Mouse (Mus musculus): ENCODE data around the gene Mctp1. TPM values are rescaled to one million over a fixed set of nuclear protein-coding genes. Genes with fewer than 3 reads are reported as not detected.
"Not testable (repeated sequence)": the region's sequence is repeated elsewhere in the genome, so short reads cannot be mapped to it uniquely, and the experiment has no call there.

Mctp1 gene
- polyA plus RNA-seq, 1 experiment from 2014 or later: 1.8 TPM

GRCm38 (mm10) chr13:76433438-76433837 lies 49.1 kb downstream of the Mctp1 start:
- Histone ChIP-seq H3K9ac (replicated peaks; ENCODE audit: low read depth, low read length) (no peak overlapping the region), H3K9me3 (ENCODE audit: control insufficient read depth, low read depth, low read length) (no peaks in the 10 kb centered on the region), H3K27me3 (ENCODE audit: control insufficient read depth, insufficient read depth, low read length) (no peaks in the 10 kb centered on the region), H3K4me1 (ENCODE audit: control insufficient read depth, insufficient read depth, low read length) (no peaks in the 10 kb centered on the region), H3K36me3 (ENCODE audit: control insufficient read depth, insufficient read depth, low read length) (no peaks in the 10 kb centered on the region), H3K27ac (ENCODE audit: low read length) (no peak overlapping the region), H3K4me2 (replicated peaks; ENCODE audit: low read depth, low read length) (no peak overlapping the region), H3K4me3 (ENCODE audit: low read depth, low read length) (no peak overlapping the region)
- no peak for ATAC-seq (ENCODE audit: insufficient number of reproducible peaks, insufficient read depth, low FRiP score, low read depth)
- 78% methylated on average over 4 of the region's 4 CpGs for WGBS

GRCm38 (mm10) chr13:76436426-76436825 lies 52.1 kb downstream of the Mctp1 start:
- H3K27ac ChIP-seq (ENCODE audit: low read length): no peak overlapping the region
- no peak overlapping the region for H3K4me2 ChIP-seq (replicated peaks; ENCODE audit: low read depth, low read length)
- H3K9ac ChIP-seq (replicated peaks; ENCODE audit: low read depth, low read length): no peak overlapping the region
- no peaks in the 10 kb centered on the region for H3K4me1 ChIP-seq (ENCODE audit: control insufficient read depth, insufficient read depth, low read length)
- no peaks in the 10 kb centered on the region for H3K36me3 ChIP-seq (ENCODE audit: control insufficient read depth, insufficient read depth, low read length)
- no peaks in the 10 kb centered on the region for H3K9me3 ChIP-seq (ENCODE audit: control insufficient read depth, low read depth, low read length)
- no peaks in the 10 kb centered on the region for H3K27me3 ChIP-seq (ENCODE audit: control insufficient read depth, insufficient read depth, low read length)
- ATAC-seq (ENCODE audit: insufficient number of reproducible peaks, insufficient read depth, low FRiP score, low read depth): no peak
- H3K4me3 ChIP-seq (ENCODE audit: low read depth, low read length): no peak overlapping the region

- ATAC-seq (ENCODE audit: insufficient number of reproducible peaks, insufficient read depth, low FRiP score, low read depth): no peak
- Histone ChIP-seq H3K27me3 (ENCODE audit: control insufficient read depth, insufficient read depth, low read length) (no peaks in the 10 kb centered on the region), H3K27ac (ENCODE audit: low read length) (no peak overlapping the region), H3K9me3 (ENCODE audit: control insufficient read depth, low read depth, low read length) (no peaks in the 10 kb centered on the region), H3K4me2 (replicated peaks; ENCODE audit: low read depth, low read length) (no peak overlapping the region), H3K9ac (replicated peaks; ENCODE audit: low read depth, low read length) (no peak overlapping the region), H3K4me3 (ENCODE audit: low read depth, low read length) (no peak overlapping the region), H3K36me3 (ENCODE audit: control insufficient read depth, insufficient read depth, low read length) (no peaks in the 10 kb centered on the region), H3K4me1 (ENCODE audit: control insufficient read depth, insufficient read depth, low read length) (no peaks in the 10 kb centered on the region)
- WGBS: 78% methylated on average over 1 of the region's 1 CpGs
Observed at GRCm38 (mm10) chr13:76438765-76439164, 54.4 kb downstream of the Mctp1 start.

- Histone ChIP-seq H3K9me3 (ENCODE audit: control insufficient read depth, low read depth, low read length) (no peaks in the 10 kb centered on the region), H3K27me3 (ENCODE audit: control insufficient read depth, insufficient read depth, low read length) (no peaks in the 10 kb centered on the region), H3K36me3 (ENCODE audit: control insufficient read depth, insufficient read depth, low read length) (no peaks in the 10 kb centered on the region), H3K4me3 (ENCODE audit: low read depth, low read length) (no peak overlapping the region), H3K4me2 (replicated peaks; ENCODE audit: low read depth, low read length) (no peak overlapping the region), H3K9ac (replicated peaks; ENCODE audit: low read depth, low read length) (no peak overlapping the region), H3K4me1 (ENCODE audit: control insufficient read depth, insufficient read depth, low read length) (no peaks in the 10 kb centered on the region), H3K27ac (ENCODE audit: low read length) (no peak overlapping the region)
- 70% methylated on average over 1 of the region's 1 CpGs for WGBS
- no peak for ATAC-seq (ENCODE audit: insufficient number of reproducible peaks, insufficient read depth, low FRiP score, low read depth)
Observed at GRCm38 (mm10) chr13:76446059-76446458, 61.7 kb downstream of the Mctp1 start.

- 87% methylated on average over 1 of the region's 1 CpGs for WGBS
Observed at GRCm38 (mm10) chr13:76447528-76447927, 63.2 kb downstream of the Mctp1 start.

GRCm38 (mm10) chr13:76451526-76451925 lies 67.2 kb downstream of the Mctp1 start:
- not testable (repeated sequence) for H3K9ac ChIP-seq (replicated peaks; ENCODE audit: low read depth, low read length); H3K4me3 ChIP-seq (ENCODE audit: low read depth, low read length); H3K27me3 ChIP-seq (ENCODE audit: control insufficient read depth, insufficient read depth, low read length); H3K27ac ChIP-seq (ENCODE audit: low read length); ATAC-seq (ENCODE audit: insufficient number of reproducible peaks, insufficient read depth, low FRiP score, low read depth); H3K4me1 ChIP-seq (ENCODE audit: control insufficient read depth, insufficient read depth, low read length); H3K4me2 ChIP-seq (replicated peaks; ENCODE audit: low read depth, low read length); H3K36me3 ChIP-seq (ENCODE audit: control insufficient read depth, insufficient read depth, low read length); H3K9me3 ChIP-seq (ENCODE audit: control insufficient read depth, low read depth, low read length)
- WGBS: 65% methylated on average over 3 of the region's 3 CpGs

More at GRCm38 (mm10) chr13:76447528-76447927, 63.2 kb downstream of the Mctp1 start:
- Histone ChIP-seq H3K9me3 (ENCODE audit: control insufficient read depth, low read depth, low read length) (no peaks in the 10 kb centered on the region), H3K9ac (replicated peaks; ENCODE audit: low read depth, low read length) (no peak overlapping the region), H3K4me1 (ENCODE audit: control insufficient read depth, insufficient read depth, low read length) (no peaks in the 10 kb centered on the region), H3K4me3 (ENCODE audit: low read depth, low read length) (no peak overlapping the region), H3K36me3 (ENCODE audit: control insufficient read depth, insufficient read depth, low read length) (no peaks in the 10 kb centered on the region), H3K4me2 (replicated peaks; ENCODE audit: low read depth, low read length) (no peak overlapping the region), H3K27me3 (ENCODE audit: control insufficient read depth, insufficient read depth, low read length) (no peaks in the 10 kb centered on the region), H3K27ac (ENCODE audit: low read length) (no peak overlapping the region)
- no peak for ATAC-seq (ENCODE audit: insufficient number of reproducible peaks, insufficient read depth, low FRiP score, low read depth)

GRCm38 (mm10) chr13:76481601-76482000 lies 97.3 kb downstream of the Mctp1 start:
- H3K36me3 ChIP-seq (ENCODE audit: control insufficient read depth, insufficient read depth, low read length): no peaks in the 10 kb centered on the region
- ATAC-seq (ENCODE audit: insufficient number of reproducible peaks, insufficient read depth, low FRiP score, low read depth): no peak
- H3K4me2 ChIP-seq (replicated peaks; ENCODE audit: low read depth, low read length): no peak overlapping the region
- H3K4me3 ChIP-seq (ENCODE audit: low read depth, low read length): no peak overlapping the region
- no peaks in the 10 kb centered on the region for H3K9me3 ChIP-seq (ENCODE audit: control insufficient read depth, low read depth, low read length)
- H3K27ac ChIP-seq (ENCODE audit: low read length): no peak overlapping the region
- no peak overlapping the region for H3K9ac ChIP-seq (replicated peaks; ENCODE audit: low read depth, low read length)
- H3K4me1 ChIP-seq (ENCODE audit: control insufficient read depth, insufficient read depth, low read length): no peaks in the 10 kb centered on the region
- H3K27me3 ChIP-seq (ENCODE audit: control insufficient read depth, insufficient read depth, low read length): no peaks in the 10 kb centered on the region

- Histone ChIP-seq H3K9me3 (ENCODE audit: control insufficient read depth, low read depth, low read length) (no peaks in the 10 kb centered on the region), H3K9ac (replicated peaks; ENCODE audit: low read depth, low read length) (no peak overlapping the region), H3K4me2 (replicated peaks; ENCODE audit: low read depth, low read length) (no peak overlapping the region), H3K4me1 (ENCODE audit: control insufficient read depth, insufficient read depth, low read length) (no peaks in the 10 kb centered on the region), H3K27ac (ENCODE audit: low read length) (no peak overlapping the region), H3K27me3 (ENCODE audit: control insufficient read depth, insufficient read depth, low read length) (no peaks in the 10 kb centered on the region), H3K4me3 (ENCODE audit: low read depth, low read length) (no peak overlapping the region), H3K36me3 (ENCODE audit: control insufficient read depth, insufficient read depth, low read length) (no peaks in the 10 kb centered on the region)
- ATAC-seq (ENCODE audit: insufficient number of reproducible peaks, insufficient read depth, low FRiP score, low read depth): no peak
- 86% methylated on average over 2 of the region's 2 CpGs for WGBS
Observed at GRCm38 (mm10) chr13:76482998-76483397, 98.7 kb downstream of the Mctp1 start.

GRCm38 (mm10) chr13:76484086-76484709 lies 99.9 kb downstream of the Mctp1 start:
- Histone ChIP-seq H3K4me2 (replicated peaks; ENCODE audit: low read depth, low read length) (no peak overlapping the region), H3K9ac (replicated peaks; ENCODE audit: low read depth, low read length) (no peak overlapping the region), H3K27ac (ENCODE audit: low read length) (no peak overlapping the region), H3K4me1 (ENCODE audit: control insufficient read depth, insufficient read depth, low read length) (no peaks in the 10 kb centered on the region), H3K9me3 (ENCODE audit: control insufficient read depth, low read depth, low read length) (no peaks in the 10 kb centered on the region), H3K4me3 (ENCODE audit: low read depth, low read length) (no peak overlapping the region), H3K27me3 (ENCODE audit: control insufficient read depth, insufficient read depth, low read length) (no peaks in the 10 kb centered on the region), H3K36me3 (ENCODE audit: control insufficient read depth, insufficient read depth, low read length) (no peaks in the 10 kb centered on the region)
- ATAC-seq (ENCODE audit: insufficient number of reproducible peaks, insufficient read depth, low FRiP score, low read depth): peak; percentile 74; the same call in 1 of the 2 replicates
- WGBS: 0% methylated on average over 2 of the region's 2 CpGs

Measured in stomach, embryonic 14.5 days (tissue).